Mouse (Mus musculus): ENCODE measurements around the gene Srxn1.
A peak's percentile ranks its signal among the peaks of the same experiment; 100 is the strongest.

Gene Srxn1

GRCm38 (mm10) chr2:152090486-152090885 is 14.8 kb upstream of the Srxn1 start:
- no peak for DNase-seq

- no peak for DNase-seq
These were observed 13.8 kb upstream of the Srxn1 start for GRCm38 (mm10) chr2:152091342-152092056.

- no peak for DNase-seq
These were observed 12.4 kb upstream of the Srxn1 start for GRCm38 (mm10) chr2:152092927-152093326.

- no peak for DNase-seq
These were observed 11.9 kb upstream of the Srxn1 start for GRCm38 (mm10) chr2:152093356-152093792.

- DNase-seq: no peak
These were observed 10.3 kb upstream of the Srxn1 start for GRCm38 (mm10) chr2:152094856-152095545.

GRCm38 (mm10) chr2:152096922-152097321 is 8.4 kb upstream of the Srxn1 start:
- no peak for DNase-seq

- no peak for DNase-seq
These were observed 7.4 kb upstream of the Srxn1 start for GRCm38 (mm10) chr2:152097916-152098315.

GRCm38 (mm10) chr2:152099538-152099937 is 5.8 kb upstream of the Srxn1 start:
- no peak for DNase-seq

GRCm38 (mm10) chr2:152101761-152102160 is 3.6 kb upstream of the Srxn1 start:
- no peak for DNase-seq

GRCm38 (mm10) chr2:152102369-152102768 is 2.9 kb upstream of the Srxn1 start:
- no peak for DNase-seq

GRCm38 (mm10) chr2:152104711-152105317 is 502 bp upstream of the Srxn1 start:
- DNase-seq: peak; percentile 94

GRCm38 (mm10) chr2:152106225-152106595 is 894 bp downstream of the Srxn1 start:
- no peak for DNase-seq

- DNase-seq: no peak
These were observed 1.3 kb downstream of the Srxn1 start for GRCm38 (mm10) chr2:152106597-152106996.

- no peak for DNase-seq
These were observed 3.4 kb downstream of the Srxn1 start for GRCm38 (mm10) chr2:152108702-152109101.

GRCm38 (mm10) chr2:152109386-152109785 is 4.1 kb downstream of the Srxn1 start:
- no peak for DNase-seq

- DNase-seq: no peak
These were observed 6.0 kb downstream of the Srxn1 start for GRCm38 (mm10) chr2:152111311-152111710.

GRCm38 (mm10) chr2:152111920-152112319 is 6.6 kb downstream of the Srxn1 start:
- DNase-seq: peak; percentile 97

GRCm38 (mm10) chr2:152112490-152112889 is 7.2 kb downstream of the Srxn1 start:
- DNase-seq: no peak

GRCm38 (mm10) chr2:152112970-152113369 is 7.7 kb downstream of the Srxn1 start:
- DNase-seq: no peak

GRCm38 (mm10) chr2:152114057-152114975 is 9.0 kb downstream of the Srxn1 start:
- no peak for DNase-seq

- no peak for DNase-seq
These were observed 12.4 kb downstream of the Srxn1 start for GRCm38 (mm10) chr2:152117694-152118093.

- DNase-seq: no peak
These were observed 14.0 kb downstream of the Srxn1 start for GRCm38 (mm10) chr2:152119228-152119865.
